Mouse (Mus musculus): ENCODE data around the gene Ociad2. TPM values are rescaled to one million over a fixed set of nuclear protein-coding genes. Genes with fewer than 3 reads are reported as not detected.
A peak's percentile ranks its signal among the peaks of the same experiment; 100 is the strongest.

Ociad2 gene
- polyA plus RNA-seq, 2 experiments: 0.95 to 3.6 TPM

GRCm38 (mm10) chr5:73309496-73309895 lies 31.3 kb downstream of the Ociad2 start:
- TF ChIP-seq EP300 (IDR thresholded peaks at IDR 0.05; ENCODE audit: low read depth) (no peak), CTCF (IDR thresholded peaks at IDR 0.05; ENCODE audit: low read depth) (no peak)
- DNase-seq (ENCODE audit: low read depth in 3 of 3, low spot score in 3 of 3) (no peak), ATAC-seq (ENCODE audit: insufficient read depth) (no peak)
- 81% methylated on average over 4 of the region's 4 CpGs for WGBS (ENCODE audit: insufficient replicate concordance)
- H3K4me3 ChIP-seq (ENCODE audit: insufficient read depth in 1 of 2, low read depth in 2 of 2, low read length in 2 of 2): no peak overlapping the region
- no peak overlapping the region for H3K9ac ChIP-seq (replicated peaks)
- peaks cover 81% of the 10 kb centered on the region for H3K36me3 ChIP-seq (replicated peaks; ENCODE audit: control insufficient read depth, insufficient read depth, low read depth)
- H3K27me3 ChIP-seq (ENCODE audit: control insufficient read depth, insufficient read depth, low read length): no peaks in the 10 kb centered on the region
- no peak overlapping the region for H3K4me2 ChIP-seq (ENCODE audit: low read depth)
- no peaks in the 10 kb centered on the region for H3K9me3 ChIP-seq (ENCODE audit: control insufficient read depth, low read length)
- peaks cover 37 to 38% of the 10 kb centered on the region in 2 experiments for H3K4me1 ChIP-seq (replicated peaks; ENCODE audit: control insufficient read depth in 2 of 2, insufficient read depth in 2 of 2, low read length in 1 of 2)
- H3K27ac ChIP-seq: peak overlapping the region; percentile 27

GRCm38 (mm10) chr5:73307297-73307696 lies 33.5 kb downstream of the Ociad2 start:
- Histone ChIP-seq H3K9me3 (ENCODE audit: control insufficient read depth, low read length) (no peaks in the 10 kb centered on the region), H3K4me3 (ENCODE audit: insufficient read depth in 1 of 2, low read depth in 2 of 2, low read length in 2 of 2) (no peak overlapping the region), H3K36me3 (replicated peaks; ENCODE audit: control insufficient read depth, insufficient read depth, low read depth) (peaks cover 77% of the 10 kb centered on the region), H3K27me3 (ENCODE audit: control insufficient read depth, insufficient read depth, low read length) (no peaks in the 10 kb centered on the region), H3K4me1 (replicated peaks; ENCODE audit: control insufficient read depth in 2 of 2, insufficient read depth in 2 of 2, low read length in 1 of 2) (peaks cover 20 to 22% of the 10 kb centered on the region in 2 experiments), H3K4me2 (ENCODE audit: low read depth) (no peak overlapping the region), H3K27ac (no peak overlapping the region; the same call in 1 of the 2 replicates), H3K9ac (replicated peaks) (no peak overlapping the region)
- DNase-seq (ENCODE audit: low read depth in 3 of 3, low spot score in 3 of 3) (no peak), ATAC-seq (ENCODE audit: insufficient read depth) (no peak)
- 90% methylated on average over 3 of the region's 3 CpGs for WGBS (ENCODE audit: insufficient replicate concordance)
- TF ChIP-seq EP300 (IDR thresholded peaks at IDR 0.05; ENCODE audit: low read depth): no peak
- TF ChIP-seq CTCF (IDR thresholded peaks at IDR 0.05; ENCODE audit: low read depth): no peak

DNA sequence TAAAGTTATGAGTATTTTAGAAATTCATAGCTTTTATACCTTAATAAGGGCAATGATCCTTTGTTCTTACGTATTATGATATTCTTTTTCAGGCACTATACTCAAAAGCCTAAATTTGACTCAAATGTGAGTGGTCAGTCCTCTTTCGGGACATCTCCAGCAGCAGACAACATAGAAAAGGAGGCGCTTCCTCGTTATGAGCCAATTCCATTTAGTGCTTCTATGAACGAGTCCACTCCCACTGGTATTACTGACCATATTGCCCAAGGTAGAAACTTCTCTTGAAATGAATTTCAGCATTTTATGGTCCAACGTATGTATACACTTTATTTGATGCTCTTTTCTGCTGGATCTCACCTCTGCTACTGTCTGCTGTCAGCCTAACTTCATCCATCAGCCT lies 34.3 kb downstream of the Ociad2 start:
- TF ChIP-seq CTCF (IDR thresholded peaks at IDR 0.05; ENCODE audit: low read depth) (no peak), EP300 (IDR thresholded peaks at IDR 0.05; ENCODE audit: low read depth) (no peak)
- peak overlapping the region; percentile 22; the same call in 1 of the 2 replicates for H3K27ac ChIP-seq
- WGBS (ENCODE audit: insufficient replicate concordance): 84% methylated on average over 6 of the region's 6 CpGs
- no peak overlapping the region for H3K4me2 ChIP-seq (ENCODE audit: low read depth)
- H3K4me1 ChIP-seq (replicated peaks; ENCODE audit: control insufficient read depth in 2 of 2, insufficient read depth in 2 of 2, low read length in 1 of 2): peaks cover 21 to 24% of the 10 kb centered on the region in 2 experiments
- peaks cover 83% of the 10 kb centered on the region for H3K36me3 ChIP-seq (replicated peaks; ENCODE audit: control insufficient read depth, insufficient read depth, low read depth)
- no peak overlapping the region for H3K9ac ChIP-seq (replicated peaks)
- H3K4me3 ChIP-seq (ENCODE audit: insufficient read depth in 1 of 2, low read depth in 2 of 2, low read length in 2 of 2): no peak overlapping the region
- no peaks in the 10 kb centered on the region for H3K27me3 ChIP-seq (ENCODE audit: control insufficient read depth, insufficient read depth, low read length)
- ATAC-seq (ENCODE audit: insufficient read depth): no peak
- DNase-seq (ENCODE audit: low read depth in 3 of 3, low spot score in 3 of 3): no peak
- no peaks in the 10 kb centered on the region for H3K9me3 ChIP-seq (ENCODE audit: control insufficient read depth, low read length)

DNA sequence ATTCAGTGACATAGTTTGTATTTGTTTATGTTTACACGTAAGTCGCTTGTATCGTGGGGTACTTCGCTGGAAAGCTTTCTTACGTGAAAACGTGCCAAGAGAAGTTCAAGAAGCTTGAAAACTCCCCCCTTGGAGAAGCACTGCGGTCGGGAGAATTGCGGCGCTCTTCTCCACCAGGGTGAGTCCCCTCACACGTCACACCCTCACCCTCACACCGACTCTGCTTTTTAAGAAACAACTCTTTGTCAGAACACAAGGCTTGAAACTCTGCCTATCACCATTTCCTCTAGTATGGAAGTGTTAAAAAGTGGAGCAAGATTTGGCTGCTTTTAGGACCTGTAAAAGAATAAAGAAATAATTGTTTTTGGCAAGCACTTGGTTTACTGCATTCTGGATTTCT lies 36.3 kb downstream of the Ociad2 start:
- Histone ChIP-seq H3K36me3 (replicated peaks; ENCODE audit: control insufficient read depth, insufficient read depth, low read depth) (peaks cover 84% of the 10 kb centered on the region), H3K9me3 (ENCODE audit: control insufficient read depth, low read length) (no peaks in the 10 kb centered on the region), H3K27me3 (ENCODE audit: control insufficient read depth, insufficient read depth, low read length) (no peaks in the 10 kb centered on the region), H3K4me3 (ENCODE audit: insufficient read depth in 1 of 2, low read depth in 2 of 2, low read length in 2 of 2) (no peak overlapping the region), H3K4me1 (replicated peaks; ENCODE audit: control insufficient read depth in 2 of 2, insufficient read depth in 2 of 2, low read length in 1 of 2) (peaks cover 14 to 16% of the 10 kb centered on the region in 2 experiments; a peak in 3 of 4 replicates), H3K9ac (replicated peaks) (no peak overlapping the region), H3K4me2 (ENCODE audit: low read depth) (no peak overlapping the region), H3K27ac (no peak overlapping the region)
- TF ChIP-seq EP300 (IDR thresholded peaks at IDR 0.05; ENCODE audit: low read depth) (no peak), CTCF (IDR thresholded peaks at IDR 0.05; ENCODE audit: low read depth) (no peak)
- no peak for DNase-seq (ENCODE audit: low read depth in 3 of 3, low spot score in 3 of 3)
- 90% methylated on average over 12 of the region's 12 CpGs for WGBS (ENCODE audit: insufficient replicate concordance)
- ATAC-seq (ENCODE audit: insufficient read depth): no peak

- no peak for DNase-seq (ENCODE audit: low read depth in 3 of 3, low spot score in 3 of 3)
These were observed 39.1 kb downstream of the Ociad2 start for GRCm38 (mm10) chr5:73301601-73302307.

More at GRCm38 (mm10) chr5:73301601-73302307, 39.1 kb downstream of the Ociad2 start:
- Histone ChIP-seq H3K4me1 (replicated peaks; ENCODE audit: control insufficient read depth in 2 of 2, insufficient read depth in 2 of 2, low read length in 1 of 2) (peaks cover 14 to 16% of the 10 kb centered on the region in 2 experiments; a peak in 3 of 4 replicates), H3K9ac (replicated peaks) (0 out of 2 replicates have a peak overlapping the region, but pooled peaks have one; percentile 14), H3K27ac (peak overlapping the region; percentile 25), H3K4me3 (ENCODE audit: insufficient read depth in 1 of 2, low read depth in 2 of 2, low read length in 2 of 2) (no peak overlapping the region), H3K4me2 (ENCODE audit: low read depth) (no peak overlapping the region; the same call in 1 of the 2 replicates), H3K9me3 (ENCODE audit: control insufficient read depth, low read length) (no peaks in the 10 kb centered on the region), H3K36me3 (replicated peaks; ENCODE audit: control insufficient read depth, insufficient read depth, low read depth) (peaks cover 65% of the 10 kb centered on the region), H3K27me3 (ENCODE audit: control insufficient read depth, insufficient read depth, low read length) (no peaks in the 10 kb centered on the region)
- peak; percentile 76 for ATAC-seq (ENCODE audit: insufficient read depth)
- WGBS (ENCODE audit: insufficient replicate concordance): 55% methylated on average over 7 of the region's 7 CpGs
- no peak for TF ChIP-seq CTCF (IDR thresholded peaks at IDR 0.05; ENCODE audit: low read depth)
- peak; percentile 64 for TF ChIP-seq EP300 (IDR thresholded peaks at IDR 0.05; ENCODE audit: low read depth)
